Mouse (Mus musculus) C2C12 (cell line): ENCODE data around the gene Ticam1. TPM values are rescaled to one million over a fixed set of nuclear protein-coding genes. Genes with fewer than 3 reads are reported as not detected.

Experiments used
- H3K27me3 ChIP-seq: one replicate; pipeline ENCODE4 v1.6.1; 2011; ENCODE audit not compliant: control insufficient read depth, insufficient read depth, insufficient read length
- H3K36me3 ChIP-seq: one replicate; pipeline ENCODE4 v1.6.1; 2011; ENCODE audit not compliant: control insufficient read depth, insufficient read depth
- H3K4me3 ChIP-seq: one replicate; pipeline ENCODE4 v1.5.1; 2011; ENCODE audit warnings: mild to moderate bottlenecking, control low read depth; ENCODE audit not compliant: poor library complexity, insufficient read depth, severe bottlenecking
- H3K79me2 ChIP-seq: one replicate; pipeline ENCODE4 v1.6.1; 2011; ENCODE audit not compliant: control insufficient read depth, insufficient read depth
- H3K79me3 ChIP-seq: one replicate; pipeline ENCODE4 v1.6.1; 2011; ENCODE audit warnings: low read depth, control low read depth
- H3ac ChIP-seq: one replicate; pipeline ENCODE3; 2011; ENCODE audit warnings: low read depth; ENCODE audit not compliant: control insufficient read depth, insufficient read length
- CEBPB ChIP-seq: IDR thresholded peaks from one replicate; pipeline ENCODE4 v1.6.1; 2011; ENCODE audit warnings: low read depth, mild to moderate bottlenecking, control low read depth, moderate library complexity
- CTCF ChIP-seq: IDR thresholded peaks from one replicate; pipeline ENCODE4 v1.5.1; 2011; ENCODE audit not compliant: control insufficient read depth, insufficient read depth, insufficient read length
- FOSL1 ChIP-seq: IDR thresholded peaks from one replicate; pipeline ENCODE4 v1.8.0; 2011; ENCODE audit warnings: mild to moderate bottlenecking, low read length; ENCODE audit not compliant: poor library complexity, insufficient read depth, severe bottlenecking
- MAX ChIP-seq: IDR thresholded peaks from one replicate; pipeline ENCODE4 v1.6.1; 2011; ENCODE audit warnings: mild to moderate bottlenecking, control low read depth
- MYOD1 ChIP-seq: IDR thresholded peaks from one replicate; pipeline ENCODE4 v1.6.1; 2011; ENCODE audit warnings: low read depth; ENCODE audit not compliant: control insufficient read depth, insufficient read length
- MYOG ChIP-seq: IDR thresholded peaks from one replicate; pipeline ENCODE4 v1.6.1; 2011; ENCODE audit not compliant: control insufficient read depth, insufficient read length; ENCODE audit errors: extremely low read depth
- USF1 ChIP-seq: IDR thresholded peaks from one replicate; pipeline ENCODE4 v1.6.1; 2011; ENCODE audit warnings: low read depth, mild to moderate bottlenecking, control low read depth, moderate library complexity
- polyA plus RNA-seq: library from polyadenylated mRNA; unstranded; fragments of >200 nt; fragmentation: generic; extraction: Trizol; gene quantifications from one replicate; pipeline ENCODE4 v1.2.1, GENCODE M21; 2012; ENCODE audit warnings: missing spikeins

The Ticam1 gene
- polyA plus RNA-seq, 1 experiment, result 5.8 TPM

DNA sequence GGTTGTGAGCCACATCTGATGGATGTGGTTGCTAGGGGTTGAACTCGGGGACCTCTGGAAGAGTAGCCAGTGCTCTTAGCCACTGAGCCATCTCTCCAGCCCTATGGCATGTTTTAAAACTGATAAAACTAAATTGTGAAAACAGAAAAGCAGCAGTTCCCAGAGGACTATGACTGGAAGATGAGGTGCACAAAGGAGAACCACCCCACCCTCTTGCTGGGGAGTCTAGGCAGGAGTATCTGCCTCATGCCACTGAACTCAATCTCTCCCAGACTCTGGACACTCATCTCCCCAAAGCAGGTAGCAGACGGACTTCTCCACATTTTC is 944 bp upstream of the Ticam1 start:
- no peaks in the 10 kb centered on the region for H3K27me3 ChIP-seq
- H3K79me3 ChIP-seq, result peaks cover 5% of the 10 kb centered on the region
- H3K79me2 ChIP-seq, result peaks cover 15% of the 10 kb centered on the region
- H3ac ChIP-seq, result no peak overlapping the region
- H3K4me3 ChIP-seq, result no peak overlapping the region
- peaks cover 8% of the 10 kb centered on the region for H3K36me3 ChIP-seq
- TF ChIP-seq CTCF (no peak), FOSL1 (no peak), MAX (no peak), MYOG (no peak), USF1 (no peak), MYOD1 (no peak), CEBPB (no peak)

DNA sequence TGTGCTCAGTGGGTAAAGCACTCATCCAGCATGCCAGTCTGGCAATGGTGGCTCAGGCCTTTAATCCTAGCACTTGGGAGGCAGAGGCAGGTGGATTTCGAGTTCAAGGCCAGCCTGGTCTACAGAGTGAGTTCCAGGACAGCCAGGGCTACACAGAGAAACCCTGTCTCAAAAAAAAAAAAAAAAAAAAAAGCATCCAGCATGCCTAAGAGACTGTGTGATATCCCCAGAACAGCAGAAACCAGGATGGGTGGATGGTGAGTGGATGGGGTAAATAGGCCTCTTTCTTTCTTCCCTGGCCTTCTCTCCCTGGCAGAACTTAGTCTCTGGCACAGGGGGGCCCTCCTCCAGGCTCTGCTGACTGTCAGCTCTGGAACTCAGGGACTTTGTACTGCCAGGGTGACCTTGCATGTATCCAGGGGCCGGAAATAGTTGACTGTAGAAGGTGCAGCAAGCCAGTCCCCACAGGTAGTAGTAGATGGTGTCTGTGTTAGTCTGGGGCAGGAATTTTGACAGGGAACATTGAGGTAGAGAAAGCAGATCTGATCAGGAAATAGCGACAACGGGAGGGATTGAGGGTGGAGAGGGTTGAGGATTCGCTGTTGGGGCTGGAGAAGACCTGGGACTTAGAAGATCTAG is 625 bp downstream of the Ticam1 start:
- TF ChIP-seq CTCF (no peak), MAX (no peak), USF1 (no peak)
- H3K27me3 ChIP-seq, result no peaks in the 10 kb centered on the region
- peaks cover 10% of the 10 kb centered on the region for H3K36me3 ChIP-seq
- H3K4me3 ChIP-seq, result peak overlapping the region; percentile 45
- peak overlapping the region; percentile 74 for H3ac ChIP-seq
- H3K79me3 ChIP-seq, result peaks cover 5% of the 10 kb centered on the region
- peaks cover 15% of the 10 kb centered on the region for H3K79me2 ChIP-seq

DNA sequence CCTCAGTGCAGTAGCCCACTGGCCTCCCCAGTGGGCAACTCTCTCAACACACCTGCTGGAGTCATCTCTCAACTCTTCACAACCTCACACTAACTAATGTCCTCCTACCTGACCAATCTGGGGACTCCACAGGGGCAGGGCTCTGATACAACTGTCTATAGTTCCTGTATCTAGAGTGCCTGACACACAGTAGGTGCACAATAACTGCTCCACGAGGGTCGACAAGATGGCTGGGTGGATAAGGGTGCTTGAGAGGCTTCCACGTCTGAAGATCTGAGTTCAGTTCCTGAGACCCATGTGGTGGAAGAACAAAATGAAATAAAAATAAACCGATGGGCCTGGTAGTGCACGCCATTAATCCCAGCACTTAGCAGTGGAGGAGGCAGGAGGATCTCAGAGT is 2.6 kb downstream of the Ticam1 start:
- Histone ChIP-seq H3K79me2 (peaks cover 15% of the 10 kb centered on the region), H3K4me3 (no peak overlapping the region), H3K27me3 (no peaks in the 10 kb centered on the region), H3K36me3 (peaks cover 4% of the 10 kb centered on the region), H3K79me3 (peaks cover 5% of the 10 kb centered on the region), H3ac (no peak overlapping the region)
- TF ChIP-seq MYOG (no peak), CTCF (no peak), USF1 (no peak), FOSL1 (no peak), MAX (no peak), CEBPB (no peak), MYOD1 (no peak)

DNA sequence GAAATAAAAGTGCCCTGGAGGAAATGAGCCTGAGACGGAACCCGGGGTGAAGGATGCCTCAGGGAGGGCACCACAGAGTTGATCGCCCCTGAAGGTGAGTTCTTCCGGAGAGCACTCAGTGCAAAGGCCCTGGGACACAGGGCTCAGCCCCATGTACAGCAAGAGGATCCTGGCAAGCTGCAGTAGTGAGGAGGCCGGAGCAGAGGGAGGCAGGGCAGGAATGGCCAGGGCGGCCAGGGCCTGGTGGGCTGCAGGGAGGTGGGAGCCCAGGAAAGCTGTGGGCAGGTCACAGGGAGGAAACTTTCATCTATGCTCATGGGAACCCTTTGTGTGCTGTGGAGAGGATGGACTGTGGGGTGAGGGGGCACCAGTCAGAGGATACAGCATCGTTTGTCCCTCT is 3.1 kb downstream of the Ticam1 start:
- TF ChIP-seq MAX (no peak), USF1 (no peak), CEBPB (no peak), FOSL1 (no peak), MYOD1 (no peak), CTCF (no peak), MYOG (no peak)
- H3ac ChIP-seq, result no peak overlapping the region
- H3K36me3 ChIP-seq, result peaks cover 4% of the 10 kb centered on the region
- no peak overlapping the region for H3K4me3 ChIP-seq
- H3K27me3 ChIP-seq, result no peaks in the 10 kb centered on the region
- peaks cover 15% of the 10 kb centered on the region for H3K79me2 ChIP-seq
- peaks cover 5% of the 10 kb centered on the region for H3K79me3 ChIP-seq

DNA sequence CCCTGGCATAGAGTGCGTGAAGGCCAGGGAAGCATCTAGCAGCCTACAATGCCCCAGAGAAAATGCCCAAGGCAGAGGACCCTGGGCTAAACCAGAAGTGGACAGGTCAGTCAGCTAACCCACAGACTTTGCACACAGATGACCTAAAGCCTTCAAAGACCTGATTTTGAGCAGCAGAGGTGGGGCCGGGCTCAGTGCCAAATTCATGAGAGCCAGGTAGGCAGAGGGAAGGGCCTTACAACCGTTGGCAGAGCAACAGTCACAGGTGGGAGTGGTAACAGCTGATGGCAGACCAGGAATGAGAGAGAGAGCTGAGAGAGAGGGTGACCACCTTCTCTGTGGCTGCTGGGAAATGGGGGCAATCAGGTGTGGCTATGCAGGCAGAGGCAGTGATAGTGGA is 3.9 kb downstream of the Ticam1 start:
- no peaks in the 10 kb centered on the region for H3K27me3 ChIP-seq
- peaks cover 15% of the 10 kb centered on the region for H3K79me2 ChIP-seq
- H3K36me3 ChIP-seq, result peaks cover 4% of the 10 kb centered on the region
- H3ac ChIP-seq, result no peak overlapping the region
- peaks cover 5% of the 10 kb centered on the region for H3K79me3 ChIP-seq
- no peak overlapping the region for H3K4me3 ChIP-seq
- TF ChIP-seq MYOD1, result no peak
- TF ChIP-seq FOSL1, result no peak
- no peak for TF ChIP-seq CEBPB
- TF ChIP-seq MAX, result no peak
- no peak for TF ChIP-seq USF1
- no peak for TF ChIP-seq MYOG
- no peak for TF ChIP-seq CTCF
